Mouse (Mus musculus) liver, embryonic 16.5 days (tissue): ENCODE results near the gene Cecr2. TPM values are rescaled to one million over a fixed set of nuclear protein-coding genes. Genes with fewer than 3 reads are reported as not detected.

Experiments
- ATAC-seq: fragments of 200-750 bp; cut with Nextera tagmentation; 2 replicates; pipeline ENCODE4 v1.8.0; 2017; ENCODE audit warnings: low read depth, mild to moderate bottlenecking, moderate number of reproducible peaks, moderate library complexity
- H3K27ac ChIP-seq: fragments of 300-500 bp; sonication (generic); 2 replicates; pipeline ENCODE4 v1.5.1; 2014; ENCODE audit warnings: mild to moderate bottlenecking, low read length
- H3K27me3 ChIP-seq: fragments of 300-500 bp; sonication (generic); 2 replicates; pipeline ENCODE4 v1.6.1; 2014; ENCODE audit warnings: low read depth, low read length, mixed read lengths; ENCODE audit not compliant: control insufficient read depth, insufficient read depth
- H3K36me3 ChIP-seq: fragments of 300-500 bp; sonication (generic); 2 replicates; pipeline ENCODE4 v1.6.1; 2014; ENCODE audit warnings: mild to moderate bottlenecking; ENCODE audit not compliant: control insufficient read depth, insufficient read depth
- H3K4me1 ChIP-seq: fragments of 300-500 bp; sonication (generic); 2 replicates; pipeline ENCODE4 v1.6.1; 2014; ENCODE audit warnings: low read depth, low read length, mixed read lengths; ENCODE audit not compliant: control insufficient read depth
- H3K4me2 ChIP-seq: fragments of 300-500 bp; sonication (generic); 2 replicates; pipeline ENCODE4 v1.6.1; 2014; ENCODE audit warnings: low read depth, low read length, mixed read lengths
- H3K4me3 ChIP-seq: fragments of 300-500 bp; sonication (generic); 2 replicates; pipeline ENCODE4 v1.5.1; 2014; ENCODE audit warnings: low read depth, mild to moderate bottlenecking, low read length
- H3K9ac ChIP-seq: fragments of 300-500 bp; sonication (generic); 2 replicates; pipeline ENCODE4 v1.6.1; 2014; ENCODE audit warnings: low read depth, low read length
- H3K9me3 ChIP-seq: fragments of 300-500 bp; sonication (generic); replicated peaks from 2 replicates; pipeline ENCODE4 v1.6.1; 2016; ENCODE audit warnings: low read length; ENCODE audit not compliant: control insufficient read depth
- WGBS: fragments of 180-500 bp; shearing (Covaris S2); extraction: QIAGEN DNeasy Blood & Tissue Kit; methylation state at CpG from one replicate; pipeline ENCODE4 v1.1.7; 2014; ENCODE audit not compliant: insufficient replicate concordance; 5-methylcytosine and 5-hydroxymethylcytosine counted together
- polyA plus RNA-seq: library from polyadenylated mRNA; unstranded; fragments of >200 nt; fragmentation: Nextera tagmentation; extraction: Ambion mirVana; gene quantifications from 2 replicates; pipeline ENCODE4 v1.2.1, GENCODE M21; 2015

Cecr2 gene
- polyA plus RNA-seq, 1 experiment from 2014 or later = 4.9 TPM

GRCm38 (mm10) chr6:120773149-120773628 is 107.0 kb downstream of the Cecr2 start, which contains the start of gene Slc25a18:
Gene Slc25a18 (plus strand): TSS chr6:120773578.
- H3K36me3 ChIP-seq = no peaks in the 10 kb centered on the region
- no peak within 1 kb of the TSS for H3K9ac ChIP-seq
- no peak within 1 kb of the TSS for H3K4me3 ChIP-seq
- no peak within 1 kb of the TSS for H3K27ac ChIP-seq
- no peak for ATAC-seq
- no peaks in the 10 kb centered on the region for H3K27me3 ChIP-seq
- WGBS = 51% methylated on average over 5 of the region's 5 CpGs
- H3K4me2 ChIP-seq = no peak within 1 kb of the TSS
- H3K4me1 ChIP-seq = no peaks in the 10 kb centered on the region
- H3K9me3 ChIP-seq = no peaks in the 10 kb centered on the region

DNA sequence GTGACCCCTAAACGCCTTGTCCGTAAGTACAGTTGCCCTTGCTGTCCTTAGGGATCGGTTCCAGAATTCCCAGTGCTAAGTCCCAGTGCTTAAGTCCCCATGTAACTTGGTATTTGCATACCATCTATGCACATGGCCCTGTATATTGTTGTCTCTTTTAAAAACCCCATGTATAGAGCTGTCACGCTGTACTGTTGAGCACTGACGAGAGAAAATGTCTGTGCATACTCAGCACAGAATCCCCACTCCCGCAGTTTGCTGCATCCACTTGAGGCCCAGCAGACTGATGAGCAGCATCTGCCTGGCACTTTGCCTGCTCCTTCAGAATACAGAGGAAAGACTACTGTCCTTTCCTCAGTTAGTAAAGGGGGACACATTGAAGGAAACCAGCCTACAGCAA is 107.6 kb downstream of the Cecr2 start:
- Histone ChIP-seq H3K9ac (no peak overlapping the region), H3K4me2 (no peak overlapping the region), H3K4me3 (no peak overlapping the region), H3K27ac (no peak overlapping the region), H3K36me3 (no peaks in the 10 kb centered on the region), H3K27me3 (no peaks in the 10 kb centered on the region), H3K9me3 (no peaks in the 10 kb centered on the region), H3K4me1 (no peaks in the 10 kb centered on the region)
- 83% methylated on average over 6 of the region's 6 CpGs for WGBS
- no peak for ATAC-seq

DNA sequence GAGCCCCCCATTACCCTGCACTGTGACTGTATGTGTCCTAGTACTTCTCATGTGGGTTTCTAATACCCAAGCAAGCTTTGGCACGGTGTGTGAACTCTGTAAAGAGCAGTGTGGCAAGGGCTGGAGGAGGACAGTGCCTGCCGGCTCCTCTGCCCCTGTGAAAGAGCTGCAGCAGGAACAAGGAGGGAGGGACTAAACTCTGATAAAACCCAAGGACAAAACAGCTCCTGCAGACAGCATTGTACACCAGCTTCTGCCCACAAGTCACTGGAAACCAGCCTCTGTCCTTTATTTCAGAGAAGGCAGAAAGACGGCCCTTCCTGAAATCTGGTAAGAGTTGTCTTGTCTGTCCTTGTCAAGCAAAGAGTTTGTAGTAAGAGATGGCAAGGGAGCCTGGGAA is 110.1 kb downstream of the Cecr2 start:
- H3K4me1 ChIP-seq = no peaks in the 10 kb centered on the region
- no peak overlapping the region for H3K4me3 ChIP-seq
- no peaks in the 10 kb centered on the region for H3K27me3 ChIP-seq
- no peaks in the 10 kb centered on the region for H3K36me3 ChIP-seq
- 57% methylated on average over 3 of the region's 3 CpGs for WGBS
- no peak overlapping the region for H3K9ac ChIP-seq
- no peak for ATAC-seq
- H3K27ac ChIP-seq = no peak overlapping the region
- no peak overlapping the region for H3K4me2 ChIP-seq
- no peaks in the 10 kb centered on the region for H3K9me3 ChIP-seq

DNA sequence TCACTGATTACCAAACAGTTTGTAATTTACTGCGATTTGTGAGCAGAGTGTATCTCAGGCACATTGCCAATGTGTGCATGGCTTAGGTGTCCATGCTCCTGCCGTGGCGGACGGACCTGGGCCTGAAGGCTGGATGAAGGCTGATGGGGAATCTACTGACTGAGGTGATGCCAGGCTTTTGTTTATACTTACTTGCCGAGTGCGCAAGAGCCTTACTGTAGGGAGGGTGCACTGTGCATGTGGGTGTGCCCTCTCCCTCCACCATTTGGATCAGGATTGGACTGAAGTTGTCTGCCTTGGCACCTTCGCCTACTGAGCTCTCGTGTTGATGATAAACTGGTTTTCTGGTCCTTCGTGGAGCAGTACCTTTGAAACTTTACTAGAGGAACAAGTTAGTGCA is 111.4 kb downstream of the Cecr2 start:
- Histone ChIP-seq H3K9me3 (no peaks in the 10 kb centered on the region), H3K4me3 (no peak overlapping the region), H3K27me3 (no peaks in the 10 kb centered on the region), H3K27ac (no peak overlapping the region), H3K4me1 (no peaks in the 10 kb centered on the region), H3K36me3 (no peaks in the 10 kb centered on the region), H3K9ac (no peak overlapping the region), H3K4me2 (no peak overlapping the region)
- WGBS = 80% methylated on average over 9 of the region's 9 CpGs
- no peak for ATAC-seq

DNA sequence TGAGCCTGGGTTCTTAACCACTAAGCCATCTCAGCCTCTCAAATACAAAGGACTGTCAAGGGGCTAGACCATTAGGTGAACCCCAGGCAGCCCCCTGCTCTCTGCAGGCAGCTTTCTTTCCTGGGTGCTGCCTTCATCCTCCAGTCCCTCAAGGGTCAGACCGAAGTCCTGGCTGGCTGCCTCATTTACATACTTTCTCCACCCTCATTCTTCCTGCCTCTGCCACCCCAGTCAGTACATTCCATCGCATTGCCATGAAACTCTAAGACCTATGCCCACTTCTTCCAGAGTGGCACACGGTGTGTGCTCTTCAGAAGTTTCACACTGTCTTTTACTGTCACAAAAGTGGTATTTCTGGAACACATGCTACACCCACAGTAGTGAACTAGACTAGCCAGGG is 112.1 kb downstream of the Cecr2 start:
- Histone ChIP-seq H3K27me3 (no peaks in the 10 kb centered on the region), H3K4me1 (no peaks in the 10 kb centered on the region), H3K9me3 (no peaks in the 10 kb centered on the region), H3K27ac (no peak overlapping the region), H3K4me3 (no peak overlapping the region), H3K9ac (no peak overlapping the region), H3K4me2 (no peak overlapping the region), H3K36me3 (no peaks in the 10 kb centered on the region)
- ATAC-seq = no peak
- 59% methylated on average over 3 of the region's 3 CpGs for WGBS

- H3K27ac ChIP-seq = no peak overlapping the region
- ATAC-seq = no peak
- peaks cover 10% of the 10 kb centered on the region for H3K4me1 ChIP-seq
- H3K9me3 ChIP-seq = no peaks in the 10 kb centered on the region
- no peak overlapping the region for H3K9ac ChIP-seq
- H3K4me2 ChIP-seq = no peak overlapping the region
- WGBS = 47% methylated on average over 2 of the region's 2 CpGs
- no peak overlapping the region for H3K4me3 ChIP-seq
- no peaks in the 10 kb centered on the region for H3K27me3 ChIP-seq
- no peaks in the 10 kb centered on the region for H3K36me3 ChIP-seq
Measured at GRCm38 (mm10) chr6:120782948-120783347, 116.8 kb downstream of the Cecr2 start.

GRCm38 (mm10) chr6:120784351-120784750 is 118.2 kb downstream of the Cecr2 start:
- Histone ChIP-seq H3K9ac (no peak overlapping the region), H3K27ac (no peak overlapping the region), H3K36me3 (no peaks in the 10 kb centered on the region), H3K9me3 (no peaks in the 10 kb centered on the region), H3K4me2 (no peak overlapping the region), H3K4me1 (peaks cover 15% of the 10 kb centered on the region), H3K27me3 (no peaks in the 10 kb centered on the region), H3K4me3 (no peak overlapping the region)
- 70% methylated on average over 7 of the region's 7 CpGs for WGBS
- ATAC-seq = no peak

DNA sequence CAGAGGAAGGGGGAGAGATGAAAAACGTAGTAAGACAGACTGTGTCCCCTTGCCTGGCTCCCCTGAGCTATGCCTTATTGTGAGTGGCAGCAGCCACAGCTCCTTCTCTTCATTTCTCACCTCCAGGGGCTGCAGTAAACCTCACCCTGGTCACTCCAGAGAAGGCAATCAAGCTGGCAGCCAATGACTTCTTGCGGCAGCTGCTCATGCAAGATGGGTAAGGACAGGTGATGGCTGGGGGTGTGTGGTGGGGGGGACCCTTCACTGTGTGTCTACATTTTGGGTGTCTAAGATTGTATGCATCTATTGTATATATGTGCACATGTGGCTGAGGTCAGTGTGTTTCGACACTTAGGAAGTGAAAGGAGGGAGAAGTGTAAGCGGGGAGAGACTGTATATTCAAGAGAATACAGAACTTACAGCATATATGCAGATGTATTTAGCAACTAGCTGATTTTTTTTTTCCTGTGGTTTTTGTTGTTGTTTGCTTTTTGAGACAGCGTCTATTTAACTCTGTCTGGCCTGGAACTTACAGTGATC is 122.0 kb downstream of the Cecr2 start:
- Histone ChIP-seq H3K4me2 (no peak overlapping the region), H3K4me3 (no peak overlapping the region), H3K27ac (no peak overlapping the region), H3K4me1 (peaks cover 31% of the 10 kb centered on the region), H3K27me3 (no peaks in the 10 kb centered on the region), H3K9me3 (no peaks in the 10 kb centered on the region), H3K36me3 (peaks cover 16% of the 10 kb centered on the region), H3K9ac (no peak overlapping the region)
- ATAC-seq = no peak
- 76% methylated on average over 5 of the region's 5 CpGs for WGBS

DNA sequence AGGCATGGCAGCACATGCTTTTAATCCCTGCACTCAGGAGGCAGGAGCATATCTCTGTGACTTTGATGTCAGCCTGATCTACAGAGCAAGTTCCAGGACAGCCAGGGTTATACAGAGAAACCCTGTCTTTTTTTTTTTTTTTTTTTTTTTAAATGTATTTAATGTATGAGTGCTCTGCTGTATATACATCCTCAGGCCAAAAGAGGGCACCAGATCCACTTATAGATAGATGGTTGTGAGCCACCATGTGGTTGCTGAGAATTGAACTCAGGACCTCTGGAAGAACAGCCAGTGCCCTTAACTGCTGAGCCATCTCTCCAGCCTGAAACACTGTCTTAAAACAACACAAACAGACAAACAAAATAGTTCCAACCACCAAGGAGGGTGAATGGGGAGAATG is 122.7 kb downstream of the Cecr2 start:
- Histone ChIP-seq H3K27me3 (no peaks in the 10 kb centered on the region), H3K36me3 (peaks cover 23% of the 10 kb centered on the region), H3K4me1 (peaks cover 31% of the 10 kb centered on the region), H3K27ac (no peak overlapping the region), H3K4me2 (no peak overlapping the region), H3K9ac (no peak overlapping the region), H3K4me3 (no peak overlapping the region), H3K9me3 (no peaks in the 10 kb centered on the region)
- ATAC-seq = no peak
